Mouse (Mus musculus) liver (tissue): ENCODE results near the gene Pax6.

Source experiments
- DNase-seq: peaks from one replicate; pipeline ENCODE4 v3.0.0-alpha.2; 2020; ENCODE audit warnings: mixed read lengths

Gene Pax6

DNA sequence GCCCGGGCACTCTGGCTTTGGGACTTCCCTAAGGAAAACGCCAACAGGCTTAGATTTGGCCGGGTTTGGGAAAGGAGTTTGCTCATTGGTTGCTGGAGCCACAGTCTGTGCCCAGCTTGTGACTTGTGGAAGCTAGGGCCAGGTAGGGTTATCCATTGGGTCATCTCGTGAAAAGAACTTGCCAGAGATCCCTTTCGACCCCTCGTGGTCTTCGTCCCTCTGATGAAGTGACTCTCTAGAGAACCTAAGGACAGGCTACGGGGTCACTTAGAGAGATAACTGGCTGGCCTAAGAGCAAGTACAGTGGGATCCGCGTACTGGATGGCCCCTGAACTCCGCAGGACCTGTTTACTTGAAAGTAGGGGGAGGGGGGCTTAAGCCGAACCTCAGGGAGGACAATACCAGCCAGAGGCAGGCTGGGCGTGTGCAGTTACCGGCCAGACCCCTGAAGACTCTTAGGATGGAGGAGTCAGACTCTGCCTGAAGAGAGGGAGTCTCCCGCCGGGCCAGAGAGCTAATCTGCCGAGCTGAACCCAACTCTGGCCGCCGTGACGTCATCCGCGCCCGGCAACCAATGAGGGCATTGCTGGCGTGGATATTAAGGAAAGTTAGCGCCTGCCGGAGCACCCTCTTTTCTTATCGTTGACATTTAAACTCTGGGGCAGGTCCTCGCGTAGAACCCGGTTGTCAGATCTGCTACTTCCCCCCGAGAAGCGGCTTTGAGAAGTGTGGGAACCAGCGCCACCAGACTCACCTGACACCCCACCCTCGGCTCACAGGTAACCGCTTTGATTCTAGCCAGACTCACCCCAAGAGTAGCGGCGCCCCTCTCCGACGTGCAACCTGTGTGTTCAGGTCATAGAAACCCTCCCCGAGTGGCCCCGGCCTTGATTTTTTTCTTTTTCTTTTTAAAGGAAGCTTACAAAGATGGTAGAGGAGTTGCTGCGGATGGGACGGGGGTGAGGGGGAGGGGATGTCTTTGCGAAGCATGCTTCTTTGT, at the start of gene Pax6:
TSS of gene Pax6 (plus strand) at position 630 of the 1,000 bp plus-strand sequence.
- DNase-seq = no peak

DNA sequence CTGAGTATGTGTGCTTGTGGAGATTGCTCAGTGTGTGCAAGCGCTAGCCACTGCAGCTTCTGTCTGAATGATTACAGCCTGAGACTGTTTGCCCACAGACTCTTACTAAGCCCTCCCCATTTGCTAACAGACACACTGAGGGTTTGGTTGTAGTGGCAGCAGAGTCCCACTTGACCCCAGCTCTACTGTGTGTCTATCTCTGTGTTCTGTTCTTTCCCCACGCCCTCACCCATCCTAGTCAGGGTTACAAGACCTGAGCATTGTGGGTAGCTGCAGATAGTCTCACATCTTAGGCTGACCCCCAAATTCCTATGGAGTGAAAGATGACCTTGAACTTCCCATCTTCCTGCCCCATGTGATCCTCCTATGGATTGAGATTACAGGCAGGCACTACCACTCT, 19.8 kb upstream of the Pax6 start:
- DNase-seq = no peak

DNA sequence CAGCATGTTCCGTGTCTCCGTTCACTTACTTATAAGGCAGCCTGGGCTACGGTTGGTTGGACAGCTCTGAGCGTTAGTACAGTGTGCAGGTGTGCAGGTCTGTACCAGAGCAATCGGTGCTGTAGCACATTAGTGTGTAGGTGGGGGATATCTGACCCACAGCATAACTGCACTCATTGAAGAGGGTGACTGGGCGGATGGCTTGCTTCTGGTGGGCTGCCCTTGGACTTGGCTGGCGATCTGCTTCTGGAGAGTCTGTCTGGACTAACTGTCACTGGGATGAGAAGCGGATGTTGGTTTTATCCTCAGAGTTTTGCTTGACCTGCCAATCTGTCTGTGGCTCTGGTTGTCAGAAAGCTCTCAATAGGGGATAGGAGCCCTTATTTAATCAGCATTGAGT, 12.2 kb upstream of the Pax6 start:
- DNase-seq = no peak

DNA sequence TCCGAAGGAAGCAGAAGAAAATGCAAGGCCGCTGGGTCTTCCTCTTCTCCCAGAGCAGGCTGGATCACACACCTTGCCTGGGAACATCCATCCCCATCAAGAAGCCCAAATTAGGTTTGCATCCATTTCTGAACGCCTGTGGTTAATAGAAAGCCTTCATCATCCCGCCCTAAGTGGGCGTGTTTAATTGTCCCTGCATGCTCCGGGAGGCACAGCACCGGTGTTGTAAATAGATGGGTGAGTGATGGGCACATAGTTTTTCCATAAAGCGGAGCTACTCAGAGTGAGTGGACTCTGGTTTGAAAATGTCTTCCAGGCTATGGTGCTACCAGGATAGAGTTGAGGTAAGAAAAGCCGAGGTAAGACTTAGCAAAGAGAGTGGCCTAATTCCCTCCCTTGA, 9.3 kb upstream of the Pax6 start:
- DNase-seq = no peak

DNA sequence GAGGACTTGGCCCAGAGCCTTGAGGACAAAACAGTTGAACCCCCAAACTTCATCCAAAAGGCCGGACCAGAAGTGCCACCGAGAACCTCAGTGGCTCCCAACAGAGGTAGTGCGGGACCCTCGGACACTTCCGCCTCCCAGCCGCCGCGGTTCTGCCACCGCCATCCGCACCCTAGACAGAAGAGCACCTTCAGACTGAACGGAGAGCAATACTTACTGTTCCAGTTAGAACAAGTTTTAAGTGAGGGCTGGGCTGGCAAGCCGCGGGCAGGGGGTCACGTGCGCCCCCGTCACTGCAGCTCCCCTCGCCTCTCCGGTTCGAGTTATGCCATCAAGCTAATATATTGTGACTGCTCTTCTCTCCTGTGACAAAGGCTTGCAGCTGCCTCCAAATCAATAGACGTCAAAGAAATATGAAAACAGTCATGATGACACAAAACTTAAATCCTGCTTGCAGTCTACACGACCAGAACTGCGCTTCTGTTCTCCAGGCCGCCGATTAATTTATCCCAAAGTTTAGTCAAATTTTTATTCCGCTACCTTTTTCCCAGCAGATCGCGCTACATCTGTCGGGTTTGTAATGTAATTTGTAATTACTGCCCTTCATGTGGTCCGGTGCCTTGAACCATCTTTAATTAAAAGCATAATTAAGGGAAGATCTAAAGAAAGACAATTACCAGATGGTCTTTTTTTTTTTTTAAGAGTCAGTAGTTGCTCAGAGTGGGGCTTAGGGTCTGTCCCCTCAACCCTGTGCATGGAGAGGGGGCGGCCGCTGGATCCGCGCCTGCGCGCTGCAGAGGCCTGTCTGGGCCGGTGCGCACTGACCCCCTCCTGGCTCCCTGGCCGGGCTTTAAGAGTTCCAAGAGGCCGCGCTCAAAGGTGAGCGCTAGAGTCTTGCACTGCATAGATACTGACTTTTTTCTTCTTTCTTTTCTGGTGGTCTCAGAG, 8.5 kb upstream of the Pax6 start:
- DNase-seq = no peak

DNA sequence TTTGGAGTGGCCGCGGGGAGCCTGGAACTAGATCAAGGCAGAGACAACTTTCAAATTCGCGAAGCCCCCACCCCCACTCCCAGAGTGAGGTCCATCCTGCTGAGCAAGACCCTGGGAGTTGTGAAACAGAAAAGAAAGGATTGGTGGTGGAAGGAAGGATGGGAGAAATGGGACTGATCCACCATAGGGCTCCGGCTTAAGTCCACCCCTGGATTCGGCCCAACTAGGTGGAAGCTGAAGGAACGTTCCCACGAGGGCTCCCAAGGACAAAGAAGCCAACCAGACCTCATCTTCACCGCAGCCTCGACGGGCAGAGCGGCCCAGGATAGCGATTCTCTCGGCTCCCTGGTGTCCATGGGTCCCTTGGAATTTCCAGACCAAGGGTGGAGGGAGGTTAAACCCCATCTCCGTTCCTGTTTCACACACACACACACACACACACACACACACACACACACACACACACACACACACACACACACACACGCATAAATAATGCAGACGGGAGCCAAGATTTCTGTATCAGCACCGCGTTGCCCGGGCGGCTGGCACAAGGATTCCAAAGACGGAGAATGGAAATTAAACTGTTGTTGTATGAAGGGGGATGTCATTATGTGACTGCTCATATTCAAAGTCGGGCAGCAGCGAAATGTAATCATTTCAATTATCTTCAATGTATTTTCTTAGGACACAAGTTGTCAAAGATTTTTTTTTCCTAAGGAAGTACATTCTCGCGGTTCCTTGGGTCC, 7.7 kb upstream of the Pax6 start:
- DNase-seq = no peak

DNA sequence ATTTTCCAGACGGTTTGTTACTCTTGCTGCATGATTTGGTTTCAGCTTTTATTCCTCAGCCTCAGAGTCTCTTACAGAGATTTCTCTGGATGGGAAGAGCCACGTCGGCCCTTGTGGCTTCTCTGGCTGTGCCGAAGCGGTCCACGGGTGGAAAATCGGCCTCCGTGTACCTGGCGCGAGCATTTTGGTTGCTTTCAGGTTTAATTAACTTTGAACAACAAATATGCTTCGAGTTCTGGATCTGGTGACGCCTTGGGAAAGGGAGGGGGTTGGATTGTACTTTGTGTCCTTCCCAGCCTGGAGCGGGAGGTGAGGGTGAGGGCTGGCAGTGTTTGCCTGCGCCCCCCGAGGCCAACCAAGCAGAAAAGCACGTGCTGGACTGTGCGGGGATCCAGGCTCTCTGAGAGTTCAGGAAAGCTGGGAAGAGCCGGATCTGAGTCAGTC, 7.1 kb upstream of the Pax6 start:
- no peak for DNase-seq

DNA sequence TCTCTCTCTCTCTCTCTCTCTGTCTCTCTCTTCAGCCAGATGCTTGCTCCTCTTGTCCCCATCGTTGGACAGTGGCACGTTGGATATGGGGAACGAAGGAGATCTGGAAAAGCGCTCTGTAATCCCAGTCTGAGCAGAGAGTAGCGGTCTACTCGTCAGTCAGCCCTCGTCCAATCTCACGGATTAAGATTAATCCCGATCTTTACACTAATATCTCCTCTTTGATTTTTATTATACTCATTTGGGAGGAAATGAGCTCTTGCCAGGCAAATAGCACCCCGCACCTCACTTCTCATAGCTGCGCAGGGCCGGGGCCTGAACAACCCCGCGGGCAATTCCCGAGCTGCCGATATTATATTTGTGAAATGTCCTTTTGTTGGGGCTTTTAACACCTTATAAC, 6.6 kb upstream of the Pax6 start:
- no peak for DNase-seq

DNA sequence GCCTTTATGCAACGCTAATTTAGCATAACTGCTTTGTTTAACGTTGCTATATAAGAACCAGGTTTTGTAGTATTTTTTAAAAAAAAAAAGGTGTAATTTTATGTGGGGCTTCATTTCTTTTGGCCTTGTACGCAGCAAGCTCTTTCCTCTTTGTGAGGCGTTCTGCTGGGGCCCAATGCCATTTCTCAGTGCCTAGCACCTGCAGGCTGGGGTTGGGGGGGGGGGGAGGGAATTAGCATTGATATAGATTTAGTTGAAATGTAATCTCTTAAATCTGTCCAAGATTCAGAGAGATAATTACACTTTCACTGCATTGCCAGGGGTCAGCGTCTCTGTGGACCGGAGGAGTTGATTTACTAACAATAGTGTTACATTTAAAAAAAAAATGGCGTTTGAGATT, 6.1 kb upstream of the Pax6 start:
- no peak for DNase-seq

DNA sequence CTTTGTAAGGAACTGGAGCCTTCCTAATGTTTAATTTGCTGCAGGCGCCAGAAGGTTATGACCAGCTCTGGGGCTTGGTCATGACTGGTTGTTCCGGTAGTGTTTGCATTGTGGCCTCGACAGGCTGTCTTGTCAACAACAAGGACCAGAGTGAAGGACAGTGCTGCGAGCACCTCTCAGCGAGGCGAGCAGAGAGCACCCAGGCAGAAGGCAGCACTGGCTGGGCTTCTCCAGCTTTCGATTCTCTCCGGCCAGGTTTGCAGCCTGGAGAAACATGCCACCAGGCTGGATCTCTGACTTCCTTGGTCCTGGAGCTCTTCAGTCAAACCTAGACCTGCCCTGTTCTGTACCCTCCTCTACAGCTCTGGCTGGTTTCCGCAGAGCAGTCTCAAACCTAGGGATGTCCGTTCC, 5.6 kb upstream of the Pax6 start:
- DNase-seq = no peak

DNA sequence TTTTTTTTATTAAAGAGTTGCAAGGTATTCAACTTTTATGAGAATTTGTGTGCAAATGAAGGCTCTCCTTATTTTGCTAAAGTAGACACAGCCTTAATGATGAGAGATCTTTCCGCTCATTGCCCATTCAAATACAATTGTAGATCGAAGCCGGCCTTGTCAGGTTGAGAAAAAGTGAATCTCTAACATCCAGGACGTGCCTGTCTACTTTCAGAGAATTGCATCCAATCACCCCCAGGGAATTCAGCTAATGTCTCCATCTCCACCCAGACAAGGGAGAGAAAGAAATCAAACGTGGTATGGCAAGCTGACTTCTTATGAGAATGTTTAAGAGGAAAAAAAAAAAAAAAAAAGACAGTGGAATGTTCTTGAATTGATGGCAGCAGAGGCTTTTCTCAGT, 3.7 kb upstream of the Pax6 start:
- no peak for DNase-seq

DNA sequence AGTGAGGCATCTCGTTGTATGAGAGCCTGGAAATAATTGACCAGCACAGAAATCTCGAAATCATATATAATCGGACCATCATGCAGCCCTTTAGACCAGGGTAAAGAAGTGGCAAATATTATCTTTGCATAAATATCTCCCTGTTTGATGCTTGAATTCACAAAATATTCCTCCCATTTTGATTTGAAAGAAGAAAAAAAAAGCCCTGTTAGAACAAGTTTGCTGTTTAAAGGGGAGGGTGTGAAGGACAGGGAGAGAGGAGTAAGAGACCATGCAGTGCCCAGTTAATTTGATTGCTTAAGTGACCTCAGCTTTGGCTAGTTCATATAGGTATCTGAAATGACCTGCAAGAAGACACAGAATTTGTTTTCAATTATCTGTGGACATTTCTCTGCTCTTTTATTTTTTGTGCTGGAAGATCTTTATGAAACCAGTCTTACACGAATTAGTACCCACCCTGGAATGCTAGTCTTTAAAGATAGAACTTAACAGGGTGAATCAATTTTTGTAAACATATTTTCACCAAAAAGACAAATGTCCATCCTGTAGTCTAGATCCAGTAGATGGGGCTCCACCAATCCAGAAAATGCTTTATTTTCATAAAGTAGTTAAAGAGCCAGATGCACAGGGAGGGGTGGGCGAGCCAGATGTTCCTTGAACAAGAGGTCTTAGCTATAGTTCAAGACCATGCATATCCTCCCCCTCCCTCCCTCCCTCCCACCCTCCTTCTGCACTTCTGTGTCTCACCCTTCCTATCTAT, 3.0 kb upstream of the Pax6 start:
- DNase-seq = no peak

DNA sequence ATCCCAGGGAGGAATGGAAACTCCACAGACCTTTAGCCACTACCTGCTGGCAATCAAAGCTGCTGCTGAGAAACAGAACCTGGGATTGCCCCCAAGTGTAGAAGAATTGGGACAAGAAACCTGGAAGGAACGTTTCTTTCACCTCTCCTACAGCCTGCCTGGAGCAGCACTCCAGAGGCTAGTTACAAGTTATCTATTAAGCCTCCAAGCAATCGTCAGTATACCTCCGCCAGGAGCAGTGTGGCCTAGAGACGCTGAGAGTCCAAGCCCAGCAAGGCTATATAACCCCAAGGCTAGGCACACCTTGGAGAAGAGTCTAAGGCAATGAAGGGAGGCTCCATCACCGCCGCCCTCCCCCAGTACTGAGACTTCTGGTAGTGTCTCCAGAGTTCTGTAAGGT, 2.4 kb upstream of the Pax6 start:
- no peak for DNase-seq

DNA sequence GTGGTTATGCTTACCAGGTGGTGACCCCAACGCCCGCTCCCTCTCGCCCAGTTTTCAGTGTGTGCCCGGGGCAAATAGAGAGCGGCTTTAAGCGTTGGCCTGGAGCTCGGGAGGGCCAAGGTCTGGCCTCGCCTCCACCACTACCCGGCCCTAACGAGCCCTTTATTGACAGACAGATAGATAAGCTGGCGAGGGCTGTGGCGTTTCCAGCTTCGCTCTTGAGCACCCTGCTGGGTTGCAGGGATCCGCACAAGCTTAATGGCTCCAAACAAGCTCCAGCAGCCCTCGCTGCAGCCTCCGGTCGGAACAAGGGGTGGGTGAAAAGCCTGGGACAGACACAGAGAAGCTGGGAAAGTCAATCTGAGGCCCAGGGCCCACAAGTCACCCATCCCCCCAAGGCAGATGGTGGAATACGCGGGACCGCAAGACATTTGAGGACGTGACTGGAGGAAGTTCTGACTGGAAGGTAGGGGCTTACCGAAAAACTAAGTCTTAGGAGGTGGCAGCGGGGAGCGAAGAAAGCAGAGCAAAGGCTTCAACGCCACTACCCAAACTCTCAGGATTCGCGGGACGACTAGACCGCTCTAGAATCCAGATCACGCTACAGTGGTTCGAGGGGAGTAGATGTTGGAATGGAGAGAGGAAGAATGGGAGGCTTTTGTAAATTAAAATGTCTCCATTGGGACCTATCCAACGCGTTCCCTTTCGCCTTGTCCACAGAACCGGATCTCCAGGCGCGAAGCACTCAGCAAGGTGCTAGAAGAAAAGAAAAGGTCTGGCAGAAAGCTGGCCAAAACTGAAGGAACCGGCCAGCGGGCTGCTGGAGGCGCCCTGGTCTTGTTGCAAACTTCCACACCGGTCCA, 1.7 kb upstream of the Pax6 start:
- DNase-seq = no peak

DNA sequence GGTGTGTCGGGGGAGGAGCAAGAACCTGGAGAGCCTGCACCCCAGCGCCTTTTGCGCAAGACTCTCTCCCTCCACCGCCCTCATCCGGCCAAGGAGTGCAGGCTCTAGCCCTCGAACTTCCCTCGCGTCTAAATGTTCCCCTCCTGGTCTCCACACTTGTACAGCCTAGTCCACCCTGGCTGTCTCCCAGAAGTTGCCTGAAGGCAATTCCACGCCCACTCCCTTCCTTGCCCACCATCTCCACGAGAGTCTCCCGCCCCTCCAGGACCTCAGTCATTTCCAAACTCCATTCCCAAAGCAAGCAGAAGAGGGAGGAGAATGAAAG, 1.1 kb upstream of the Pax6 start:
- DNase-seq = no peak

DNA sequence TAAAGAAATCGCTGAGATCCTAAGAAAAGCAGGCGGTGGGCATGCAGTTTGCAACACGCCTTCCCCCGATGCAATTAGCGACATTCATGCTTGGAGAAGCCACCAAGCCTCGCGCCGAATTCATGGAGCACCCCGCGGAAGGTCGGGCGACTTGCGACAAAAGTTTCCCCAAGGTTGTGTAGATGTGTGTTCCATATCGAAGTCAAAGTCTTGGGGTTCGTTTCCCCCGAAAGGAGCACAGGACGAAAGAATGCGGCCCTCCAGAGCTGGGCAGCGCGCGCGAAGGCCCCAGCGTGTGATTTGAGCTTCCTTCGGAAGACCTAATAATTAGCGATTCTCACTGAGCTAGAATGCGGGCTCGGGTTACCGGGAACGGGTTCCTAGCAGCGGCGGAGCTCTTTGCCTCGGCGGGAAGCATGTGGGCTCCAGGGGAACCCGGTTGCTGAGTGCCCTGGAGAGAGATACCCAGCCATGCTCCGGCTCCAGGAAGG, 716 bp downstream of the Pax6 start:
- no peak for DNase-seq

DNA sequence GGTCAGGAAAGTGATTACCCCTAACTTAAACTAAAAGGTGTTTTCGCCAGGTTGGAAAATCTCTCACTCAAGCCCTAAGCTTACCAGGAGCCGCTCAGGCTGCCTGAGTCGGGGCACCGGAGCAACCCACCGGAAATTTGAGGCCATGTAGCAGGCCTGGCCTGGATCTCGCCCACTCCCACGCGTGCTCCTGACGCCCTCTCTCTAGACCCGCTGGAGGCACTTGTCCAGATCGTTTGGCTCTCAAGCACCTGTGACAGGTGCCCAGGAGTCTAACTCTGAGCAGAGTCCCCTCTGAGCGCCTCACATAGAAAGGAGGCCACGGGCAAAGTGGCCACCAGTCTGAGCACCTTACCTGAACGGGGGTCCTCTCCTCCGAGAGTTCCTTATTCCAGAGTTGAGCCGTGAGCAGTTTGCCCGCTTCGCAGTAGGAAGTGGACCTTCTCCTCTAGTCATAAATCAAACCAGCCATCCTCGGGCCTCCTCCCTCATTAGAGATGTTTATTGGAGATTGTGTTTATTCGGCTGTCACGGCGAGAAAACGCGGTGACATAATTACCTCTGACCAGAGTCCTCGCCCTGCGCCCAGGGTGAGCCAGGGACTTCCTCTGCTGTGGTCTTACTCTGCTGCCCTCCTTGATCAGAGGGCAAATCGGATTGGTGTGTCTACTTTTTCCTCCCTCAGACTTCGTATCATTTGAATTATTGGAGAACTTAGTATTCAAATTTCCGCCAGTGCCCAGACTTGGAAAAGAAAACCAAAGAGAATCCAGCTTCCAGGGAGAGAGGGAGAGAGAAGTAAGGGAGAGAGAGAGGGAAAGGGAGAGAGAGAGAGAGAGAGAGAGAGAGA, 1.4 kb downstream of the Pax6 start:
- DNase-seq = no peak

DNA sequence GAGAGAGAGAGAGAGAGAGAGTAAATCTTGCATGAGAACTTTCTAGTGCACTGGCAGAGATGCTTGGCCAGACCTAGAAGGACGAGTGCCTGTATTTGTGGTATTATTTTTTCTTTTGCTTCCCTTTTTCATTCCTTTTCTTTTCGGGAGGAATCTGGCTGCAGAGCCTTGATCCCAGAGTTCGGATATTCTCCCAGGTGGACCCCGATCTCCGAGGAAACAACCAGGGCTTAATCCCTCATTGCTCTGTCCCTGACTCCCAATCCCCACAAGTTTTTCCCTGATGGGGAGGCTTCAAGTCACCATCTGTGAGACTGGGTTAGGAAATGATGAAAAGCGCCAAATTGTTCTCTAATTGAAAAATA, 2.0 kb downstream of the Pax6 start:
- DNase-seq = no peak

DNA sequence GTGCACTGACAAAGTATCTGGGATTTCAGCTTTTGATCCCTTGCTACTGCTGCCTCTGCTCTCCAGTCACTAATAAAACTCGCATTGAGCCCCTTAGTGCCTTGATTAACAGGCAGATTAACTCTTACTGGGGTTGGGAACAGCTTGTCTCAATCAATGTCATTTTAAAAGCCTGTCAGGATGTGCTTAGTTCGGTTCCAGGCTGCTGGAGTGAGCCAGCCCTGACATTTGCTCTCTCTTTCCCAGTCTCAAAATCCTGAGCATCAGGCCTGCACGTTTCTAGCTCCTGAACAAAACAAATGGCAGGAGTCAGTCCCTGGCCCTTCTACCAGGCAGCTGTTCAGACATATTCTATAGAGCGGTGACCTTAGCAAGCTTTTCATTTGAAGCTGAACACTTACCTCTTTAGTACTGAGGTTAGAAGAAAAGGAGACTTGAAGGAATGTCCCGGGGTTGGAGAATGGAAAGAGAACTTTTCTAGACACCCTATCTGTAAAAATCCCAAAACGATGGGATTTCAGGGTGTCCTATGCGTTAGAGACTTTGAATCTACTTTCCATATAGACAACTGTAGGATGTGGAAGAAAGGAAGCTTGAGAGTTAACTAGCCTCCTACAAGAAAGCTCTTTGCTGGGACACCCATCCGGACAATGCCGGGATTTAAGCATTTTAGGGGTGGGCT, 2.6 kb downstream of the Pax6 start:
- DNase-seq = no peak
